Mouse (Mus musculus) spleen, adult 2 months (tissue): ENCODE measurements around the gene Cdc7.

Experiments used
- CTCF ChIP-seq: fragments of 200-500 bp; IDR thresholded peaks from 2 replicates; pipeline ENCODE4 v1.5.1; 2011; ENCODE audit warnings: mild to moderate bottlenecking, inconsistent platforms; ENCODE audit not compliant: insufficient read depth, insufficient read length, insufficient replicate concordance; ENCODE audit errors: extremely low read depth
- POLR2A ChIP-seq: fragments of 200-500 bp; IDR thresholded peaks from 2 replicates; pipeline ENCODE4 v1.6.1; 2011; ENCODE audit warnings: low read depth, low read length, inconsistent platforms

- no peak for TF ChIP-seq CTCF
- TF ChIP-seq POLR2A = no peak
Observed at GRCm38 (mm10) chr5:106956467-106956866, 7.7 kb upstream of the Cdc7 start.
